Mouse (Mus musculus): ENCODE measurements around the gene Fam210b. TPM values are rescaled to one million over a fixed set of nuclear protein-coding genes. Genes with fewer than 3 reads are reported as not detected.
A peak's percentile ranks its signal among the peaks of the same experiment; 100 is the strongest.

Fam210b gene
- polyA plus RNA-seq, 1 experiment from 2014 or later, result 131 TPM

- no peak for ATAC-seq (ENCODE audit: low read depth)
- Histone ChIP-seq H3K27ac (no peak overlapping the region), H3K9ac (no peak overlapping the region), H3K9me3 (replicated peaks) (no peaks in the 10 kb centered on the region), H3K36me3 (peaks cover 70% of the 10 kb centered on the region), H3K4me3 (replicated peaks) (no peak overlapping the region), H3K27me3 (no peaks in the 10 kb centered on the region), H3K4me1 (replicated peaks) (no peaks in the 10 kb centered on the region), H3K4me2 (no peak overlapping the region)
- WGBS (ENCODE audit: insufficient replicate concordance), result 88% methylated on average over 11 of the region's 11 CpGs
- DNase-seq, result no peak
Observed at GRCm38 (mm10) chr2:172381341-172381740, 36.0 kb downstream of the Fam210b start.

GRCm38 (mm10) chr2:172381898-172382297, 36.5 kb downstream of the Fam210b start:
- Histone ChIP-seq H3K4me2 (no peak overlapping the region), H3K36me3 (peaks cover 64% of the 10 kb centered on the region), H3K4me3 (replicated peaks) (no peak overlapping the region), H3K27me3 (no peaks in the 10 kb centered on the region), H3K9me3 (replicated peaks) (no peaks in the 10 kb centered on the region), H3K9ac (no peak overlapping the region), H3K27ac (no peak overlapping the region), H3K4me1 (replicated peaks) (no peaks in the 10 kb centered on the region)
- ATAC-seq (ENCODE audit: low read depth) (no peak), DNase-seq (no peak)
- WGBS (ENCODE audit: insufficient replicate concordance), result 76% methylated on average over 12 of the region's 12 CpGs

- Histone ChIP-seq H3K9me3 (replicated peaks) (no peaks in the 10 kb centered on the region), H3K4me2 (no peak overlapping the region), H3K36me3 (peaks cover 36% of the 10 kb centered on the region), H3K27me3 (no peaks in the 10 kb centered on the region), H3K4me3 (replicated peaks) (no peak overlapping the region), H3K27ac (no peak overlapping the region), H3K4me1 (replicated peaks) (no peaks in the 10 kb centered on the region), H3K9ac (no peak overlapping the region)
- 79% methylated on average over 3 of the region's 3 CpGs for WGBS (ENCODE audit: insufficient replicate concordance)
- ATAC-seq (ENCODE audit: low read depth) (no peak), DNase-seq (no peak)
Observed at GRCm38 (mm10) chr2:172384715-172385114, 39.4 kb downstream of the Fam210b start.

- Histone ChIP-seq H3K4me1 (replicated peaks) (peaks cover 11% of the 10 kb centered on the region), H3K4me2 (no peak overlapping the region), H3K9ac (no peak overlapping the region), H3K27ac (no peak overlapping the region), H3K9me3 (replicated peaks) (no peaks in the 10 kb centered on the region), H3K36me3 (no peaks in the 10 kb centered on the region), H3K27me3 (no peaks in the 10 kb centered on the region), H3K4me3 (replicated peaks) (no peak overlapping the region)
- ATAC-seq (ENCODE audit: low read depth), result no peak
- DNase-seq, result no peak
- WGBS (ENCODE audit: insufficient replicate concordance), result 36% methylated on average over 6 of the region's 6 CpGs
Observed at GRCm38 (mm10) chr2:172390341-172390740, 45.0 kb downstream of the Fam210b start.

- Histone ChIP-seq H3K9me3 (replicated peaks) (no peaks in the 10 kb centered on the region), H3K4me2 (no peak overlapping the region), H3K27me3 (no peaks in the 10 kb centered on the region), H3K9ac (no peak overlapping the region), H3K4me3 (replicated peaks) (no peak overlapping the region), H3K27ac (no peak overlapping the region), H3K4me1 (replicated peaks) (peaks cover 16% of the 10 kb centered on the region), H3K36me3 (no peaks in the 10 kb centered on the region)
- 66% methylated on average over 10 of the region's 10 CpGs for WGBS (ENCODE audit: insufficient replicate concordance)
- ATAC-seq (ENCODE audit: low read depth), result no peak
- DNase-seq, result no peak
Observed at GRCm38 (mm10) chr2:172392041-172392521, 46.7 kb downstream of the Fam210b start.

GRCm38 (mm10) chr2:172393391-172394051, 48.2 kb downstream of the Fam210b start, which contains the start of gene Cass4:
TSS of gene Cass4 (plus strand) at chr2:172393794.
- Histone ChIP-seq H3K27ac (no peak within 1 kb of the TSS), H3K9ac (peak within 1 kb of the TSS; percentile 33; the same call in 1 of the 2 replicates), H3K4me3 (replicated peaks) (peak within 1 kb of the TSS; percentile 47), H3K4me1 (replicated peaks) (peaks cover 28% of the 10 kb centered on the region), H3K9me3 (replicated peaks) (no peaks in the 10 kb centered on the region), H3K36me3 (no peaks in the 10 kb centered on the region), H3K4me2 (peak within 1 kb of the TSS; percentile 56), H3K27me3 (no peaks in the 10 kb centered on the region)
- DNase-seq (no peak), ATAC-seq (ENCODE audit: low read depth) (peak; percentile 63; the same call in 1 of the 2 replicates)
- 7% methylated on average over 13 of the region's 13 CpGs for WGBS (ENCODE audit: insufficient replicate concordance)

- H3K4me2 ChIP-seq, result peak overlapping the region; percentile 56
- peaks cover 28% of the 10 kb centered on the region for H3K4me1 ChIP-seq (replicated peaks)
- ATAC-seq (ENCODE audit: low read depth) (no peak), DNase-seq (no peak)
- H3K4me3 ChIP-seq (replicated peaks), result peak overlapping the region; percentile 47
- no peaks in the 10 kb centered on the region for H3K27me3 ChIP-seq
- no peaks in the 10 kb centered on the region for H3K36me3 ChIP-seq
- H3K9ac ChIP-seq, result 0 out of 2 replicates have a peak overlapping the region, but pooled peaks have one; percentile 33
- 37% methylated on average over 2 of the region's 2 CpGs for whole genome bisulfite sequencing (ENCODE audit: insufficient replicate concordance)
- H3K27ac ChIP-seq, result no peak overlapping the region
- H3K9me3 ChIP-seq (replicated peaks), result no peaks in the 10 kb centered on the region
Observed at GRCm38 (mm10) chr2:172394052-172394392, 48.7 kb downstream of the Fam210b start.

GRCm38 (mm10) chr2:172394671-172395070, 49.3 kb downstream of the Fam210b start:
- Histone ChIP-seq H3K27me3 (no peaks in the 10 kb centered on the region), H3K9me3 (replicated peaks) (no peaks in the 10 kb centered on the region), H3K9ac (no peak overlapping the region), H3K4me1 (replicated peaks) (peaks cover 28% of the 10 kb centered on the region), H3K4me2 (no peak overlapping the region), H3K4me3 (replicated peaks) (no peak overlapping the region), H3K36me3 (no peaks in the 10 kb centered on the region), H3K27ac (no peak overlapping the region)
- ATAC-seq (ENCODE audit: low read depth) (no peak), DNase-seq (no peak)
- WGBS (ENCODE audit: insufficient replicate concordance), result 57% methylated on average over 4 of the region's 4 CpGs

- no peak overlapping the region for H3K9ac ChIP-seq
- H3K9me3 ChIP-seq (replicated peaks), result no peaks in the 10 kb centered on the region
- H3K4me2 ChIP-seq, result no peak overlapping the region
- WGBS (ENCODE audit: insufficient replicate concordance), result 57% methylated on average over 9 of the region's 9 CpGs
- no peaks in the 10 kb centered on the region for H3K27me3 ChIP-seq
- peaks cover 28% of the 10 kb centered on the region for H3K4me1 ChIP-seq (replicated peaks)
- DNase-seq (no peak), ATAC-seq (ENCODE audit: low read depth) (no peak; the same call in 1 of the 2 replicates)
- no peak overlapping the region for H3K27ac ChIP-seq
- H3K4me3 ChIP-seq (replicated peaks), result no peak overlapping the region
- no peaks in the 10 kb centered on the region for H3K36me3 ChIP-seq
Observed at GRCm38 (mm10) chr2:172395961-172396360, 50.6 kb downstream of the Fam210b start.

GRCm38 (mm10) chr2:172399901-172400300, 54.5 kb downstream of the Fam210b start:
- H3K4me3 ChIP-seq (replicated peaks), result no peak overlapping the region
- H3K27ac ChIP-seq, result no peak overlapping the region
- peaks cover 22% of the 10 kb centered on the region for H3K4me1 ChIP-seq (replicated peaks)
- WGBS (ENCODE audit: insufficient replicate concordance), result 32% methylated on average over 9 of the region's 9 CpGs
- no peaks in the 10 kb centered on the region for H3K36me3 ChIP-seq
- H3K27me3 ChIP-seq, result no peaks in the 10 kb centered on the region
- H3K9ac ChIP-seq, result no peak overlapping the region
- peak; percentile 43; the same call in 1 of the 2 replicates for ATAC-seq (ENCODE audit: low read depth)
- no peak overlapping the region for H3K4me2 ChIP-seq
- no peak for DNase-seq
- H3K9me3 ChIP-seq (replicated peaks), result no peaks in the 10 kb centered on the region

GRCm38 (mm10) chr2:172401116-172401825, 55.9 kb downstream of the Fam210b start:
- Histone ChIP-seq H3K36me3 (no peaks in the 10 kb centered on the region), H3K4me3 (replicated peaks) (no peak overlapping the region), H3K9me3 (replicated peaks) (no peaks in the 10 kb centered on the region), H3K9ac (no peak overlapping the region), H3K4me1 (replicated peaks) (peaks cover 19% of the 10 kb centered on the region), H3K4me2 (no peak overlapping the region), H3K27me3 (no peaks in the 10 kb centered on the region), H3K27ac (peak overlapping the region; percentile 67)
- DNase-seq (no peak), ATAC-seq (ENCODE audit: low read depth) (peak; percentile 37)
- 29% methylated on average over 13 of the region's 13 CpGs for WGBS (ENCODE audit: insufficient replicate concordance)
